Mouse (Mus musculus): ENCODE results near the gene Ctsa. TPM values are rescaled to one million over a fixed set of nuclear protein-coding genes. Genes with fewer than 3 reads are reported as not detected.

The Ctsa gene
- polyA plus RNA-seq (2012), result 6.9 and 7.3 TPM in 2 replicates

DNA sequence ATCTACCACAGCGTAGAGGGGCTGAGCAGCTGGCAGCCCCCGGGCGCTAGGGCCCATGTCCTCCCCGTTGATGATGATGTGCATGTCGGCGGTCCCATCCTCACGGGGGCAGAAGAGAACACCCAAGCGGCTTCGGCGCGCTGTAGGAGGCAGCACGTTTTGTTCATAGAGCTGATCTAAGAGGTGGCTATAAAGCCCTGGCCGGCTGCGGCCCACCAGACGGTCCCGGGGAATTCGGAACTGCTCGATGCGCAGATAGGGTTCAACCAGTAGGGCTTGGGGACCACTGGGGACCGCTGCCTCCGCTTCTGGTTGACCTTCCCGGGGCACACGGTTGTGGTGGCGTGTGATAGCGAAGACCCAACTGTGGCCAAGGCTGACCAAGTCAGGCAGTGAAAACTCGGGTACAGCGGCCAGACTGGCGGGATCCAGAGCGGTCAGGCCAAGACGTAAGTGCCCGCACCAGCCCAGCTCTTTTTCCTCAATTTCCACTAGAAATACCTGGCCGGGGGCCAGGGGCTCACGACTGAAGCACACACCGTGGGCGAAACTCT is at the start of gene Ctsa:
Gene Ctsa (plus strand): TSS at position 126 of the 554 bp plus-strand sequence.
- H3K36me3 ChIP-seq (ENCODE audit: control insufficient read depth), result peaks cover 34% of the 10 kb centered on the region
- no peaks in the 10 kb centered on the region for H3K27me3 ChIP-seq (ENCODE audit: control insufficient read depth)
- H3K4me1 ChIP-seq (ENCODE audit: control insufficient read depth), result peaks cover 34% of the 10 kb centered on the region
- peak within 1 kb of the TSS; percentile 67 for H3K4me3 ChIP-seq (replicated peaks)
- TF ChIP-seq TAL1 (IDR thresholded peaks at IDR 0.05; ENCODE audit: low read length) (no peak), GATA1 (IDR thresholded peaks at IDR 0.05; ENCODE audit: low read length) (no peak)
- H3K9me3 ChIP-seq (ENCODE audit: control insufficient read depth, low read length), result no peaks in the 10 kb centered on the region

DNA sequence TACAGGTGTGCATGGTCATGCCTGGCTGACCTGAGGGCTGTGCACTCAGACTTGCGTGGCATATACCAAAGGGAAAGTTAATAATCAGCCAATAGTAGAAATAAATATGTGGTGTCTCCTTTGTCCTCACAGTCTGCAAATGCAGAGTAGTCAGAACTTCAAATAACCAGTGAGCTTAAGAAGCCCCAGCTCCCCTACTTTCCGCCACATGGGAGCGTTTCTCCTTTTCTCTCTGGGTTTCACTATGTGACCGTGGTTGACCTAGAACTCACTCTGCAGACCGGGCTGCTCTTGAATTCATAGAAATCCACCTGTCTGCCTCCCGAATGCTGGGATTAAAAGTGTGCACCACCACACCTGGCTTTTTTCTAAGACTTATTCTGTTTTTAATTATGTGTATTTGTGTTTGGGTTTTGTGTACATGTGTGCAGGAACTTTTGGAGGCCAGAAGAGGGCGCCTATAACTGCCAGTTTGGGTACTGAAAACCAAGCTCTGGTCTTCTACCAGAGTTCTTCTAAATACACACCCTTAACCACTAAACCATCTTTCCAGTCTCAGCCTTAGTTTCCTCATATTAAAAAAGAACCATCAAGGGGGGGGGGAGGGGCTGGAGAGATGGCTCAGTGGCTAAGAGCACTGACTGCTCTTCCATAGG is 48.6 kb upstream of the Ctsa start:
- Histone ChIP-seq H3K4me1 (ENCODE audit: control insufficient read depth) (peaks cover 54% of the 10 kb centered on the region), H3K9me3 (ENCODE audit: control insufficient read depth, low read length) (no peaks in the 10 kb centered on the region), H3K4me3 (replicated peaks) (no peak overlapping the region), H3K36me3 (ENCODE audit: control insufficient read depth) (peaks cover 12% of the 10 kb centered on the region), H3K27me3 (ENCODE audit: control insufficient read depth) (peaks cover 75% of the 10 kb centered on the region)
- TF ChIP-seq TAL1 (IDR thresholded peaks at IDR 0.05; ENCODE audit: low read length) (no peak), GATA1 (IDR thresholded peaks at IDR 0.05; ENCODE audit: low read length) (no peak)

DNA sequence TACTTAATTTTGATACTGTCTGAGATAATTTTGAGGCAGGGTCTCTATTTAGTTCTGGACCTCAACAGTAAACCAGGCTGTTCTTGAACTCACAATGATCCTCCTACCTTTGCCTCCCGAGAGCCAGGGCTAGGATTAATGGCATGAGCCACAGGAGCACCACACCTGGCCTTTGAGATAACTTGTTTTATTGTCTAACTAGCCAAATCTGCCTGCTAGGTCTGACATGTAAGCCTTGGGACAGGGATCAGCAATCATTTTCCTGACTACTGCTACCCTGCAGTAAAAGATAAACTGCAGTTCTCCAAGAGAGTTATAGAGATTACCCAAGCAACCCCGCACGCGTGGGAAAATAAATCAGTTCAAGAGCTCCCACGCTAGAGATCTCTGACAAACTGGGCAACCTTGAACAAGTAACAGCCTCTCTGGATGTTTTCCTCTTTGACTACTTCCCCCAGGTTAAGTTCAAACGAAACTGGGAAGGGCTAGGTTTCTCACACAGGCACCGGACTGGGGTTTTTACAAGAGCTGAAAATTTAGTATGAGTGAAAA is 47.7 kb upstream of the Ctsa start:
- no peaks in the 10 kb centered on the region for H3K9me3 ChIP-seq (ENCODE audit: control insufficient read depth, low read length)
- H3K4me1 ChIP-seq (ENCODE audit: control insufficient read depth), result peaks cover 55% of the 10 kb centered on the region
- TF ChIP-seq GATA1 (IDR thresholded peaks at IDR 0.05; ENCODE audit: low read length), result no peak
- TF ChIP-seq TAL1 (IDR thresholded peaks at IDR 0.05; ENCODE audit: low read length), result no peak
- H3K36me3 ChIP-seq (ENCODE audit: control insufficient read depth), result peaks cover 18% of the 10 kb centered on the region
- H3K4me3 ChIP-seq (replicated peaks), result peak overlapping the region; percentile 72
- peaks cover 66% of the 10 kb centered on the region for H3K27me3 ChIP-seq (ENCODE audit: control insufficient read depth)

DNA sequence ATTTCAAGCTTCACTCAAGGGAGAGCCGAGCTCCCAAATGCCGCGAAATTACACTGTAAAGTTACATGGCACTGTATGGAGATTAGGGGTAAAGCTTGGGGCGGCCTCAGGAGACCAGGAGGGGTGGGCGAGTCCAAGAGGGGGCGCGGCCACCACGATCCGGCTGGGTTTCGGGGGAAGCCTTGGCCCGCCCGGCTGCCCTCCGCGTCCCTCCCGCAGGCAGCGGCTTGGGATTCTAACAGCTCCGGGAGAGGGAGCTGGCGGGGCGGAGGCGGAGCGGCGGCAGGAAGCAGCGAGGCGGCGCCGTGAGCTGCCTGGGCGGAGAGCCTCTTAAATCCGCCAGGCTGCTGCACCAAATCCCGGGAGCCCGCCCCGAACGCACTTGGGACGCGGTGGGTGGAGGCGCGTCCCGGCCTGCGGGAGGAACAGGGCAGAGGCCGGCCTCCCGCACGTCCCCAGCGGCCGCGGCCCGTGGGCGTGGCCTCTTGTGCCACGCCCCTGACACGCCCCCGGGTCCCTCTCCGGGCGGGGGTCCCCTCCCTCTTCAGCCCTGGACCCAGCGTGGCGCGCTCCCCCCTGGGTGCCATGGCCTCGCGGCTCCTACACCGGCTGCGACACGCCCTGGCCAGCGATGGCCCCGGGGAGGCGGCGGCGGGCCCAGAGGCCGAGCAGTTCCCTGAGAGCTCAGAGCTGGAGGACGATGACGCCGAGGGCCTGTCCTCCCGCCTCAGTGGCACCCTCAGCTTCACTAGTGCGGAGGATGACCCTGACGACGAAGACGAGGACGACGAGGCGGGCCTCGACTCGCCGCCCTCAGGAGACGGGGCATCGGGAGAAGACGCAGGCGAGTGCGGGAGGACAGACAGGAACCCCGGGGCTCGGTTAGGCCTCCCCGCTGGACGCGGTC is 46.9 kb upstream of the Ctsa start, which contains the start of gene Snx21:
Gene Snx21 (plus strand): TSS at position 343 of the 907 bp plus-strand sequence.
- peaks cover 60% of the 10 kb centered on the region for H3K27me3 ChIP-seq (ENCODE audit: control insufficient read depth)
- H3K36me3 ChIP-seq (ENCODE audit: control insufficient read depth), result peaks cover 26% of the 10 kb centered on the region
- no peaks in the 10 kb centered on the region for H3K9me3 ChIP-seq (ENCODE audit: control insufficient read depth, low read length)
- peaks cover 62% of the 10 kb centered on the region for H3K4me1 ChIP-seq (ENCODE audit: control insufficient read depth)
- peak within 1 kb of the TSS; percentile 72 for H3K4me3 ChIP-seq (replicated peaks)
- TF ChIP-seq GATA1 (IDR thresholded peaks at IDR 0.05; ENCODE audit: low read length) (no peak), TAL1 (IDR thresholded peaks at IDR 0.05; ENCODE audit: low read length) (no peak)

DNA sequence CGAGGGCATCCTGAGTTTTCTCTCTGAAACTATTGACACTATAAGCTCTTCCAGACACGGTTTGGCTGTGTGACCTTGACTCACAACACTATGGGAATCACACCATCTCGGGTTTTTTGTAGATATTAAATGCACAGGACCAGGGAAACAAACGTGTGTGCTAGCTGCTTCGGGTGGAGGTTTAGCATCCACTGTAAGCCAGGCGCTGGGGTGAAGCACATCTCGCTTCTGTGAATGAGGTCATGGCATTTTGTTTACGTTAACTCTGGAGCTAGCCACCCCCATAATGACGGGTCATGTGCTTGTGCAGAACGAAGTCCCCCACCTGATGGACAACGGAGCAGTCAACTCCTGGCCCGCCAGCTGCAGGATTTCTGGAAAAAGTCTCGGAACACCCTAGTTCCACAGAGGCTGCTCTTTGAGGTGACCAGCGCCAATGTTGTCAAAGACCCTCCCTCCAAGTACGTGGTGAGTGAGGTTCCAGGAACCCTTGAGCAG is 46.2 kb upstream of the Ctsa start:
- no peaks in the 10 kb centered on the region for H3K9me3 ChIP-seq (ENCODE audit: control insufficient read depth, low read length)
- peaks cover 67% of the 10 kb centered on the region for H3K4me1 ChIP-seq (ENCODE audit: control insufficient read depth)
- peaks cover 56% of the 10 kb centered on the region for H3K27me3 ChIP-seq (ENCODE audit: control insufficient read depth)
- H3K4me3 ChIP-seq (replicated peaks), result peak overlapping the region; percentile 72
- TF ChIP-seq TAL1 (IDR thresholded peaks at IDR 0.05; ENCODE audit: low read length), result no peak
- no peak for TF ChIP-seq GATA1 (IDR thresholded peaks at IDR 0.05; ENCODE audit: low read length)
- H3K36me3 ChIP-seq (ENCODE audit: control insufficient read depth), result peaks cover 33% of the 10 kb centered on the region

DNA sequence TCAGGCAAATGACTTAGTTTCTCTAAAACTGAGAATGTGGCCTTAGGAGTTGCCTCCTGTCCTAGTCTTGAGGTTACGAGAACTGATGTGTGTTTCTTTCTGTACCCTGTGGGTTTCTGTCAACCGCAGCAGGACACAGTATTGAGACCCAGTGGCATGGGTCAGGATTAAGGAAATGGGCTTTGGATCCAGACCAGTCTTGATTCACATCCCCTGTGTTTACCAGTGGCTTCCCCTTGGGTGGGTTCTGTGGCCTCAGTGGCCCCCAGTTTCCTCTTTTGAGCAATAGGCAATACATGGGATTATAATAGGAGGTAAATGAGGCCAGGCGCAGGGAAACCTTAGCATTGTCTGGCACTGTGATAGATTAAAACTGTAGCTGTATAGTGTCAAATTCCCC is 45.6 kb upstream of the Ctsa start:
- peaks cover 50% of the 10 kb centered on the region for H3K27me3 ChIP-seq (ENCODE audit: control insufficient read depth)
- no peaks in the 10 kb centered on the region for H3K9me3 ChIP-seq (ENCODE audit: control insufficient read depth, low read length)
- H3K4me1 ChIP-seq (ENCODE audit: control insufficient read depth), result peaks cover 66% of the 10 kb centered on the region
- H3K4me3 ChIP-seq (replicated peaks), result no peak overlapping the region
- H3K36me3 ChIP-seq (ENCODE audit: control insufficient read depth), result peaks cover 39% of the 10 kb centered on the region
- TF ChIP-seq TAL1 (IDR thresholded peaks at IDR 0.05; ENCODE audit: low read length), result no peak
- TF ChIP-seq GATA1 (IDR thresholded peaks at IDR 0.05; ENCODE audit: low read length), result no peak

DNA sequence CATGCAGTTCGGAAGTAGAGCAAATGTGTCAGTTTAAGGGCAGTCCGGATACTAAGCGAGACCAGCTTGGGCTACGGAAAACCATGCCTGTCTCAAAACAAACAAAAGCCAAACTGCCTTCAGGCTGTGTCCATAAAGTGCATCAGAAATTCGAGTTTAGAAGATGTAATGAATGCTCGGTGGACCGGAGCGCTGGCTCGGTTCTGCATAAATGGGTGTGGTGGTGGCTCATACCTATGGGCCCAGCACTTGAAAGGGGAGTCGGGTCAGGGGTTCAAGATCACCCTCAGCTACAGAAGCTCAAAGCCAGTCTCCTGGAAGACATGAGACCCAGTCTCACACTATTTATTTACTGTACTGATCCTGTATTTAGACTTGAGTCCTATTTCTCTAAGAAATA is 44.9 kb upstream of the Ctsa start:
- Histone ChIP-seq H3K4me3 (replicated peaks) (no peak overlapping the region), H3K4me1 (ENCODE audit: control insufficient read depth) (peaks cover 66% of the 10 kb centered on the region), H3K9me3 (ENCODE audit: control insufficient read depth, low read length) (no peaks in the 10 kb centered on the region), H3K27me3 (ENCODE audit: control insufficient read depth) (peaks cover 43% of the 10 kb centered on the region), H3K36me3 (ENCODE audit: control insufficient read depth) (peaks cover 46% of the 10 kb centered on the region)
- no peak for TF ChIP-seq TAL1 (IDR thresholded peaks at IDR 0.05; ENCODE audit: low read length)
- no peak for TF ChIP-seq GATA1 (IDR thresholded peaks at IDR 0.05; ENCODE audit: low read length)

DNA sequence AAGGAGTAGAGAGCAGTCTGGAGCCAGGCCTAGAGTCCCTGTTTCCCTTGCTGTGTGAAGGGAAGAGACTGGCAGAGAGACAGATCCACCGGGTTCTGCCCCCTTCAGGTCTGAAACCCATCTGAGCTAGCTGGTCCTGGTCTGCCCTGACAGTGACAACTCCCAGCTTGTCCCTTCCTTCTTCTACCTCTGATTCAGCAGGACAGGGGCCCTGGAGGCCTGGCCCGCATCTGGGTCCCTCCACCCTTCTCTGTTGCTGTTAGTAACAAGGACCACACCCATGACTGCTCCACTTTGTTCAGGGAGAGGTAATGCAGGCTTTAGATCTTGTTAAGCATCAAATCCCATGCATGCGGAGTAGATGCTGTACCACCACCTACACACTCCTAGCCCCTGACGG is 44.3 kb upstream of the Ctsa start:
- no peak for TF ChIP-seq TAL1 (IDR thresholded peaks at IDR 0.05; ENCODE audit: low read length)
- TF ChIP-seq GATA1 (IDR thresholded peaks at IDR 0.05; ENCODE audit: low read length), result no peak
- H3K9me3 ChIP-seq (ENCODE audit: control insufficient read depth, low read length), result no peaks in the 10 kb centered on the region
- peaks cover 38% of the 10 kb centered on the region for H3K27me3 ChIP-seq (ENCODE audit: control insufficient read depth)
- H3K4me1 ChIP-seq (ENCODE audit: control insufficient read depth), result peaks cover 72% of the 10 kb centered on the region
- peaks cover 53% of the 10 kb centered on the region for H3K36me3 ChIP-seq (ENCODE audit: control insufficient read depth)
- H3K4me3 ChIP-seq (replicated peaks), result peak overlapping the region; percentile 2

Measured in erythroblast, embryonic 14.5 days (primary cell).